26 mouse cellular contexts compared by ENCODE assay signal in the genomic region with DNA sequence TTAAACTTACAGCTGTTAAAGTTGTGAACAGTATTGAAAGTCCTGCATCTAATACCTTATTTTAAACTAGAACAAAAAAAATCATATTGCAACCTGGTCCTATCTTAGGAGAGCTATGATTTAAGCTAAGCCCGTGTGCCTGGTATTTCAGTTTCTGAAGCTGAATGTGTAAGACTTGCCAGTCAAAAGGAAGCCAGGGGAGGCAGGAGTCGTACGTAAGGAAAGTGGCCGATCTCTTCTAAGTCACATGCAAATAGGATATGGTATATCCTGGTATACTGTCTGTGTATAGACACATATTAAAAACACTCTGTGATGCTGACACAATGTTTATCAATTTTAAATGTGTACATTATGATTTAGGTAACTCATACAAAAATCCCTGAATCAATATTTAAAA. TPM values are rescaled to one million over a fixed set of nuclear protein-coding genes. Genes with fewer than 3 reads are reported as not detected.
DNase-seq lines count a peak whose midpoint lies in the region; ATAC-seq and TF ChIP-seq lines count a peak whose summit lies in the region.
"Had no signal": no experiment of that assay in that cellular context is flagged by ENCODE, and none has a peak within 500 bp of the region (broad histone marks: within the 10 kb centered on the region; RNA-seq: fewer than 3 reads in every experiment).

No protein-coding gene starts in this region.

- H3K9me3 ChIP-seq in forebrain, embryonic 11.5 days (ENCODE audit: control insufficient read depth, low read length), result no peaks in the 10 kb centered on the region
- H3K9me3 ChIP-seq in forebrain, embryonic 15.5 days, result no peaks in the 10 kb centered on the region
- H3K9me3 ChIP-seq in forebrain, embryonic 16.5 days (ENCODE audit: control insufficient read depth, low read length), result no peaks in the 10 kb centered on the region
- H3K9me3 ChIP-seq: embryonic facial prominence, embryonic 15.5 days; heart, embryonic 13.5 days; liver, embryonic 15.5 days; midbrain, embryonic 10.5 days had no signal

- ATAC-seq in forebrain, embryonic 11.5 days (replicated peaks; ENCODE audit: low FRiP score), result no peak; the same call in 1 of the 2 replicates
- ATAC-seq in forebrain, embryonic 15.5 days (replicated peaks), result no peak
- no peak for ATAC-seq in forebrain, embryonic 16.5 days
- ATAC-seq: CD4-positive, CD25-positive, alpha-beta regulatory T cell, adult 4 months had no signal

- H3K4me3 ChIP-seq in forebrain, embryonic 11.5 days (ENCODE audit: low read depth, low read length), result no peak overlapping the region
- H3K4me3 ChIP-seq in forebrain, embryonic 15.5 days, result no peak overlapping the region
- no peak overlapping the region for H3K4me3 ChIP-seq in forebrain, embryonic 16.5 days (replicated peaks; ENCODE audit: low read length)
- H3K4me3 ChIP-seq: embryonic facial prominence, embryonic 15.5 days; heart, adult 2 months; heart, embryonic 13.5 days; liver, embryonic 15.5 days; midbrain, embryonic 10.5 days; myocyte had no signal

- peak; percentile 40 for DNase-seq in forebrain, embryonic 11.5 days (ENCODE audit: low spot score)
- peak; percentile 54 for DNase-seq in brain, embryonic 14.5 days (ENCODE audit: low read depth)
- peak; percentile 20 for DNase-seq in embryo, embryonic 9.5 days (ENCODE audit: extremely low spot score)
- DNase-seq in ovary, postnatal 10 days (ENCODE audit: low spot score), result no peak
- DNase-seq in left cerebral cortex, adult 8-10 months (ENCODE audit: low spot score in 2 of 2), result no peak
- DNase-seq: adrenal gland, postnatal 14 days; cerebellum, adult 11-12 months; cerebellum, postnatal 10 days; heart, adult 2 months; heart, postnatal 10 days; lung, postnatal 14 days; right cerebral cortex, postnatal 25 days; thymus, adult 2 months; thymus, postnatal 36 days had no signal

- peaks cover 11% of the 10 kb centered on the region for H3K4me1 ChIP-seq in forebrain, embryonic 11.5 days (replicated peaks; ENCODE audit: control insufficient read depth, insufficient read depth, low read length)
- H3K4me1 ChIP-seq in forebrain, embryonic 15.5 days, result peaks cover 21% of the 10 kb centered on the region
- peaks cover 14% of the 10 kb centered on the region for H3K4me1 ChIP-seq in forebrain, embryonic 16.5 days (replicated peaks; ENCODE audit: control insufficient read depth, insufficient read depth, low read length)
- H3K4me1 ChIP-seq: liver, embryonic 15.5 days had no signal

- TF ChIP-seq POLR2A in brain, embryonic 14.5 days (IDR thresholded peaks at IDR 0.05; ENCODE audit: borderline replicate concordance, extremely low read depth, insufficient read depth, insufficient read length, poor library complexity, severe bottlenecking), result no peak

- WGBS in forebrain, embryonic 11.5 days, result 8% methylated on average over 4 of the region's 4 CpGs
- 10% methylated on average over 4 of the region's 4 CpGs for WGBS in forebrain, embryonic 15.5 days
- WGBS in forebrain, embryonic 16.5 days, result 4% methylated on average over 4 of the region's 4 CpGs

- no peak overlapping the region for H3K9ac ChIP-seq in forebrain, embryonic 11.5 days (ENCODE audit: low read length)
- no peak overlapping the region for H3K9ac ChIP-seq in forebrain, embryonic 15.5 days (replicated peaks)
- H3K9ac ChIP-seq in forebrain, embryonic 16.5 days (replicated peaks; ENCODE audit: low read depth, low read length), result no peak overlapping the region
- H3K9ac ChIP-seq: embryonic facial prominence, embryonic 15.5 days; heart, embryonic 13.5 days; liver, embryonic 15.5 days; lung, embryonic 14.5 days had no signal

- H3K27ac ChIP-seq in forebrain, embryonic 11.5 days (ENCODE audit: low read depth, low read length), result no peak overlapping the region
- no peak overlapping the region for H3K27ac ChIP-seq in forebrain, embryonic 15.5 days (replicated peaks)
- no peak overlapping the region for H3K27ac ChIP-seq in forebrain, embryonic 16.5 days (ENCODE audit: low read length)
- H3K27ac ChIP-seq: embryonic facial prominence, embryonic 15.5 days; heart, adult 2 months; kidney, postnatal 0 days; liver, embryonic 15.5 days; midbrain, embryonic 10.5 days had no signal

- H3K27me3 ChIP-seq in forebrain, embryonic 11.5 days (ENCODE audit: control insufficient read depth, insufficient read depth, low read length), result no peaks in the 10 kb centered on the region
- H3K27me3 ChIP-seq in forebrain, embryonic 15.5 days, result no peaks in the 10 kb centered on the region
- no peaks in the 10 kb centered on the region; the same call in 1 of the 2 replicates for H3K27me3 ChIP-seq in forebrain, embryonic 16.5 days (replicated peaks; ENCODE audit: control insufficient read depth, insufficient read depth, low read length)
- H3K27me3 ChIP-seq: embryonic facial prominence, embryonic 15.5 days; heart, embryonic 13.5 days; liver, embryonic 15.5 days had no signal

- no peaks in the 10 kb centered on the region for H3K36me3 ChIP-seq in forebrain, embryonic 11.5 days (ENCODE audit: control insufficient read depth, insufficient read depth, low read length)
- H3K36me3 ChIP-seq in forebrain, embryonic 15.5 days, result no peaks in the 10 kb centered on the region
- H3K36me3 ChIP-seq in forebrain, embryonic 16.5 days (ENCODE audit: control insufficient read depth, insufficient read depth), result no peaks in the 10 kb centered on the region
- H3K36me3 ChIP-seq: embryonic facial prominence, embryonic 15.5 days; heart, embryonic 13.5 days; liver, embryonic 15.5 days; midbrain, embryonic 10.5 days had no signal

- no peak for TF ChIP-seq CTCF in brain, embryonic 14.5 days (IDR thresholded peaks at IDR 0.05; ENCODE audit: borderline replicate concordance, extremely low read depth, insufficient read depth, insufficient read length)

- no peak overlapping the region for H3K4me2 ChIP-seq in forebrain, embryonic 11.5 days (ENCODE audit: low read depth, low read length, severe bottlenecking)
- no peak overlapping the region for H3K4me2 ChIP-seq in forebrain, embryonic 15.5 days (replicated peaks)
- H3K4me2 ChIP-seq in forebrain, embryonic 16.5 days (ENCODE audit: low read length), result peak overlapping the region; percentile 14; the same call in 1 of the 2 replicates
- H3K4me2 ChIP-seq: embryonic facial prominence, embryonic 15.5 days; heart, embryonic 13.5 days; liver, embryonic 15.5 days; lung, embryonic 14.5 days had no signal

RNA-seq across cellular contexts. Expression of gene Ddah1, which starts 47.4 kb away (rescaled TPM):
- polyA plus RNA-seq in forebrain, embryonic 11.5 days (2014; fragmentation: Nextera tagmentation; extraction: Ambion mirVana), result 71.2 and 84.3 TPM in 2 replicates
- 162 and 170 TPM in 2 replicates for polyA plus RNA-seq in forebrain, embryonic 15.5 days (2015; fragmentation: Nextera tagmentation; extraction: Ambion mirVana)
- polyA plus RNA-seq in brain, embryonic 14.5 days (2012; rRNA removed), result 81.7 and 89.4 TPM in 2 replicates
- 145 and 150 TPM in 2 replicates for polyA plus RNA-seq in forebrain, embryonic 16.5 days (2015; fragmentation: Nextera tagmentation; extraction: Ambion mirVana)
- 10 to 100 TPM; 64.6 to 66.9 (median 65.7) TPM for total RNA-seq in left cerebral cortex, adult 8-10 months (2022)
- total RNA-seq: hematopoietic stem cell, adult 5-6 weeks; megakaryocyte progenitor cell, adult 5-6 weeks had no signal

Comparison
In these comparisons a context has a peak if more than half of its experiments do, and no peak if none do; other contexts are left out.
1. DNase-seq: peak in forebrain, embryonic 11.5 days (single experiment), brain, embryonic 14.5 days (single experiment) and embryo, embryonic 9.5 days (single experiment); none in ovary, postnatal 10 days (single experiment) and left cerebral cortex, adult 8-10 months (0 of 2).